ENCODE assay signal across 21 mouse cellular contexts in the genomic region with DNA sequence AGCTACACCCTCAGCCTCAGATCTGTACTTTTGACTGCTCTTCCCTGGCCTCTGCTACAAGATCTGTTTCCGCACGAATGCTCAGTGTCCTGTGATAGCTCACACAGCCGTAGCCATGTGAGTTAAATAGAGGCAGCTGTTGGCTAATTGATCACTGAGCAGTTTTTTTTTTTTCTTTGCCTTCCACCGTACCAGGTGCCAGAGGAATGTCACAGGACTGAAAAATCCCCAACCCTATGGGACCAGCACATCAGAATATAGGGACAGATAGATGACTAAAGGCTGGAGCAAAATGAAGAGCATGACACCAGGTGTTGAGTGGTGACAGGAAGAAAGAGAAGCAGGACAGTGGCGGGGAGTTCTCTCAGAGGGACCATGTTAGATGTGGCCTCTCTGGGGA. TPM values are rescaled to one million over a fixed set of nuclear protein-coding genes. Genes with fewer than 3 reads are reported as not detected.
"Had no signal": no experiment of that assay in that cellular context is flagged by ENCODE, and none has a peak within 500 bp of the region (broad histone marks: within the 10 kb centered on the region; RNA-seq: fewer than 3 reads in every experiment).

No protein-coding gene starts in this region.

- H3K27ac ChIP-seq: neural tube, embryonic 12.5 days; neural tube, embryonic 13.5 days; neural tube, embryonic 15.5 days; stomach, embryonic 15.5 days; stomach, postnatal 0 days had no signal

- H3K4me2 ChIP-seq: neural tube, embryonic 12.5 days; neural tube, embryonic 13.5 days; neural tube, embryonic 15.5 days; stomach, embryonic 15.5 days had no signal

- H3K36me3 ChIP-seq: neural tube, embryonic 12.5 days; neural tube, embryonic 13.5 days; neural tube, embryonic 15.5 days; stomach, embryonic 15.5 days had no signal

- DNase-seq: retina, postnatal 1 day; right cerebral cortex, adult 18-20 months; right cerebral cortex, postnatal 14 days; right cerebral cortex, postnatal 25 days; right cerebral cortex, postnatal 4 days; spleen, adult 18-20 months; thymus, adult 18-20 months; thymus, adult 2 months; thymus, postnatal 14 days; thymus, postnatal 25 days; thymus, postnatal 36 days had no signal

- H3K9ac ChIP-seq: neural tube, embryonic 12.5 days; neural tube, embryonic 13.5 days; neural tube, embryonic 15.5 days; stomach, embryonic 15.5 days had no signal

- H3K4me3 ChIP-seq: neural tube, embryonic 12.5 days; neural tube, embryonic 13.5 days; neural tube, embryonic 15.5 days; stomach, embryonic 15.5 days had no signal

- H3K9me3 ChIP-seq: neural tube, embryonic 12.5 days; neural tube, embryonic 13.5 days; neural tube, embryonic 15.5 days; stomach, embryonic 15.5 days had no signal

RNA-seq across cellular contexts. Expression of a gene that starts 5.0 kb away (rescaled TPM):
- total RNA-seq: neutrophil, adult 5-6 weeks had no signal
- polyA plus RNA-seq: neural tube, embryonic 12.5 days; neural tube, embryonic 13.5 days; neural tube, embryonic 14.5 days; small intestine, adult 2 months; stomach, embryonic 14.5 days; testis, adult 2 months had no signal

RNA-seq across cellular contexts. Expression of a gene that starts 16.9 kb away (rescaled TPM):
- total RNA-seq: neutrophil, adult 5-6 weeks had no signal

RNA-seq across cellular contexts. Expression of a gene that starts 35.4 kb away (rescaled TPM):
- total RNA-seq: neutrophil, adult 5-6 weeks had no signal
- polyA plus RNA-seq: small intestine, adult 2 months had no signal

RNA-seq across cellular contexts. Expression of a gene that starts 46.2 kb away (rescaled TPM):
- total RNA-seq: neutrophil, adult 5-6 weeks had no signal
- polyA plus RNA-seq: small intestine, adult 2 months; stomach, postnatal 0 days had no signal
